Mouse (Mus musculus): Measurements from ENCODE around the gene Brk1. TPM values are rescaled to one million over a fixed set of nuclear protein-coding genes. Genes with fewer than 3 reads are reported as not detected.
A peak's percentile ranks its signal among the peaks of the same experiment; 100 is the strongest.

Gene Brk1
- polyA plus RNA-seq, 1 experiment: 107 TPM

DNA sequence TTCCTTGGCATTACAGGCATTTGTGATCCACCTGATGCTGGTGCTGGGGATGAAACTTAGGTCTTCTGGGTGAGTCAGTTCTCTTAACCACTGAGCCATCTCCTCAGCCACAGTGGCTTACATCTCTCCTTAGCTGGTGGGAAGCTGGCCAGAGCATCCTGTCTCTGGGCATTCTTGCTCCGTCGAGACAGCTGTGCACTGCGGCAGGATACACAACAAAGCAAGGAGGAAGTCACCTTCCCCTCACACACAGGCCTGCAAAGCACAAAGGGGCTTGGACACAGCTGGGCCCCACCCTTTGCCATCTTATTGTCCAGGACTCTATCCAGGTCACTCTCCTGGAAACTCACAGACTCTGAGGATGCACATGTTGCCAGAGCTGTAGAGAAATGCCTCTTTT, 53.7 kb downstream of the Brk1 start:
- no peak overlapping the region for H3K4me3 ChIP-seq (ENCODE audit: extremely low read depth, insufficient read depth, insufficient read length)
- H3K4me1 ChIP-seq (ENCODE audit: control insufficient read depth, insufficient read depth, insufficient read length): peaks cover 64% of the 10 kb centered on the region; the same call in 1 of the 2 replicates
- peak in 1 of 2 experiments; percentile 41 for DNase-seq (ENCODE audit: low read depth in 1 of 2, low spot score in 2 of 2)
- no peaks in the 10 kb centered on the region for H3K27me3 ChIP-seq (ENCODE audit: control insufficient read depth, insufficient read depth, low read length)
- WGBS: 4% methylated on average over 3 of the region's 3 CpGs
- H3K27ac ChIP-seq (ENCODE audit: insufficient read depth, low read length): peak overlapping the region; percentile 49
- H3K36me3 ChIP-seq (ENCODE audit: control insufficient read depth, insufficient read depth, low read length): no peaks in the 10 kb centered on the region
- TF ChIP-seq CTCF (IDR thresholded peaks at IDR 0.05; ENCODE audit: extremely low read depth, insufficient read depth, insufficient read length, insufficient replicate concordance) (no peak), POLR2A (IDR thresholded peaks at IDR 0.05; ENCODE audit: low read depth, low read length) (no peak)

DNA sequence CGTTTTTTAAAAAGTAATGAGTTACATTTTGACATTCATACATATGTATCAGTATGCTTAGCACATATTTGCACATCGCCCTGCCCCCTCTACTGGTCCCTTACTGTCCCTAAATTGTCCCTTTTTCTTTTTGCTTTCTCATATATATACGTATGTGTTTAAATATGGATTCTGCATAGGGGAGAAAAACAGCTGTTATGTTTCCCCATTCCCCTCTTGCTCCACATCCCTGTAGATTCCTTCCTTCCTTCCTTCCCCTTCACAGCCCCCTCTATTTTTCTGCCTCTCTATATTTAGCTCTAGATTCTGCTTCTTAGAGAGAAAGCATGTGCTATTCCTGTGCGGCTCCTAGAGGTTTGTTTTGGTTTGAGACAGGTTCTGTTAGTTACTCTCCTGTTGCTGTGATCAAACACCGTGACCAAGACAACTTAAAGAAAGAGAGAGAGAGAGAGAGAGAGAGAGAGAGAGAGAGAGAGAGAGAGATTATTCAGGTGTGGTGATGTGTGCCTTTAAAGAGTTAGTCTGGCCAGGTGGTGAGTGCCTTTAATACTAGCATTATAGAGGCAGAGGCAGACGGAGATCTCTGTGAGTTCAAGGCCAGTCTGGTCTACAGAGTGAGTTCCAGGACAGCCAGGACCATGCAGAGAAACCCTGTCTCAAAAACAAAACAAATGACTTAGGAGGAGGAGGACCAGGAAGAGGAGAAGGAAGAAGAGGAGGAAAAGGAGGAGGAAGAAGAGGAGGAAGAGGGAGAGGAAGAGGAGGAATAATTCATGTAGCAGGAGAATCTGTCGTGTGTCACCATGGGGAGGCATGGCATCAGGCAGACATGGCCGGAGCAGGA, 55.3 kb downstream of the Brk1 start:
- no peak; the same call in 1 of the 2 replicates for TF ChIP-seq POLR2A (IDR thresholded peaks at IDR 0.05; ENCODE audit: low read depth, low read length)
- no peak for TF ChIP-seq CTCF (IDR thresholded peaks at IDR 0.05; ENCODE audit: extremely low read depth, insufficient read depth, insufficient read length, insufficient replicate concordance)
- Histone ChIP-seq H3K27me3 (ENCODE audit: control insufficient read depth, insufficient read depth, low read length) (no peaks in the 10 kb centered on the region), H3K4me3 (ENCODE audit: extremely low read depth, insufficient read depth, insufficient read length) (no peak overlapping the region), H3K36me3 (ENCODE audit: control insufficient read depth, insufficient read depth, low read length) (no peaks in the 10 kb centered on the region), H3K4me1 (ENCODE audit: control insufficient read depth, insufficient read depth, insufficient read length) (peaks cover 66% of the 10 kb centered on the region), H3K27ac (ENCODE audit: insufficient read depth, low read length) (peak overlapping the region; percentile 100)
- DNase-seq (ENCODE audit: low read depth in 1 of 2, low spot score in 2 of 2): no peak
- 34% methylated on average over 8 of the region's 8 CpGs for WGBS

GRCm38 (mm10) chr6:113660492-113661352, 56.1 kb downstream of the Brk1 start:
- DNase-seq (ENCODE audit: low read depth in 1 of 2, low spot score in 2 of 2): peak; percentile 54 to 87
- peak overlapping the region; percentile 43 for H3K4me3 ChIP-seq (ENCODE audit: extremely low read depth, insufficient read depth, insufficient read length)
- peaks cover 68% of the 10 kb centered on the region for H3K4me1 ChIP-seq (ENCODE audit: control insufficient read depth, insufficient read depth, insufficient read length)
- H3K27ac ChIP-seq (ENCODE audit: insufficient read depth, low read length): peak overlapping the region; percentile 100
- no peaks in the 10 kb centered on the region for H3K27me3 ChIP-seq (ENCODE audit: control insufficient read depth, insufficient read depth, low read length)
- no peaks in the 10 kb centered on the region; the same call in 1 of the 2 replicates for H3K36me3 ChIP-seq (ENCODE audit: control insufficient read depth, insufficient read depth, low read length)
- no peak for TF ChIP-seq CTCF (IDR thresholded peaks at IDR 0.05; ENCODE audit: extremely low read depth, insufficient read depth, insufficient read length, insufficient replicate concordance)
- peak; percentile 53; the same call in 1 of the 2 replicates for TF ChIP-seq POLR2A (IDR thresholded peaks at IDR 0.05; ENCODE audit: low read depth, low read length)
- WGBS: 49% methylated on average over 14 of the region's 14 CpGs

GRCm38 (mm10) chr6:113661353-113662241, 57.0 kb downstream of the Brk1 start:
- peak overlapping the region; percentile 100 for H3K27ac ChIP-seq (ENCODE audit: insufficient read depth, low read length)
- no peaks in the 10 kb centered on the region for H3K27me3 ChIP-seq (ENCODE audit: control insufficient read depth, insufficient read depth, low read length)
- H3K4me1 ChIP-seq (ENCODE audit: control insufficient read depth, insufficient read depth, insufficient read length): peaks cover 68% of the 10 kb centered on the region
- peak; percentile 82 to 89 for DNase-seq (ENCODE audit: low read depth in 1 of 2, low spot score in 2 of 2)
- H3K36me3 ChIP-seq (ENCODE audit: control insufficient read depth, insufficient read depth, low read length): no peaks in the 10 kb centered on the region; the same call in 1 of the 2 replicates
- TF ChIP-seq POLR2A (IDR thresholded peaks at IDR 0.05; ENCODE audit: low read depth, low read length): no peak
- TF ChIP-seq CTCF (IDR thresholded peaks at IDR 0.05; ENCODE audit: extremely low read depth, insufficient read depth, insufficient read length, insufficient replicate concordance): no peak
- WGBS: 27% methylated on average over 12 of the region's 12 CpGs
- H3K4me3 ChIP-seq (ENCODE audit: extremely low read depth, insufficient read depth, insufficient read length): peak overlapping the region; percentile 13; the same call in 1 of the 2 replicates

GRCm38 (mm10) chr6:113662964-113663700, 58.6 kb downstream of the Brk1 start:
- DNase-seq (ENCODE audit: low read depth in 1 of 2, low spot score in 2 of 2): no peak
- TF ChIP-seq CTCF (IDR thresholded peaks at IDR 0.05; ENCODE audit: extremely low read depth, insufficient read depth, insufficient read length, insufficient replicate concordance): no peak
- no peak for TF ChIP-seq POLR2A (IDR thresholded peaks at IDR 0.05; ENCODE audit: low read depth, low read length)
- Histone ChIP-seq H3K27me3 (ENCODE audit: control insufficient read depth, insufficient read depth, low read length) (no peaks in the 10 kb centered on the region), H3K4me3 (ENCODE audit: extremely low read depth, insufficient read depth, insufficient read length) (no peak overlapping the region), H3K36me3 (ENCODE audit: control insufficient read depth, insufficient read depth, low read length) (peaks cover 2% of the 10 kb centered on the region), H3K27ac (ENCODE audit: insufficient read depth, low read length) (peak overlapping the region; percentile 100), H3K4me1 (ENCODE audit: control insufficient read depth, insufficient read depth, insufficient read length) (peaks cover 65% of the 10 kb centered on the region)
- 85% methylated on average over 8 of the region's 8 CpGs for WGBS

All from spleen, adult 2 months (tissue).